Mouse (Mus musculus) MEL (cell line): ENCODE results near the gene Il17ra. TPM values are rescaled to one million over a fixed set of nuclear protein-coding genes. Genes with fewer than 3 reads are reported as not detected.

Experiments used
- DNase-seq: peaks from one replicate; pipeline ENCODE4 v3.0.0; 2011; ENCODE audit warnings: low read depth, low spot score
- H3K27ac ChIP-seq: 2 replicates; pipeline ENCODE4 v1.5.1; 2012; ENCODE audit warnings: low read depth, mild to moderate bottlenecking, control low read depth, low read length, moderate library complexity; ENCODE audit not compliant: control insufficient read depth
- H3K27me3 ChIP-seq, 2 experiments: fragments of 150-350 bp in 1 of 2; sonication (generic) in 1 of 2; 2 replicates each; pipeline ENCODE4 v1.6.1; 2012; ENCODE audit warnings: low read length in 2 of 2, mild to moderate bottlenecking in 2 of 2, improper control_type of control experiment in 1 of 2, moderate library complexity in 1 of 2; ENCODE audit not compliant: insufficient read depth in 2 of 2, control insufficient read depth in 1 of 2
- H3K36me3 ChIP-seq, 2 experiments: 2 replicates each; pipeline ENCODE4 v1.6.1; 2012 to 2014; ENCODE audit warnings: low read length in 2 of 2, improper control_type of control experiment in 1 of 2, inconsistent platforms in 1 of 2, mild to moderate bottlenecking in 1 of 2; ENCODE audit not compliant: insufficient read depth in 2 of 2, control insufficient read depth in 1 of 2
- H3K4me1 ChIP-seq, 2 experiments: fragments of 150-350 bp in 1 of 2; sonication (generic) in 1 of 2; 2 replicates each; pipeline ENCODE4 v1.6.1; 2012; ENCODE audit warnings: low read length in 2 of 2, improper control_type of control experiment in 1 of 2, mild to moderate bottlenecking in 1 of 2; ENCODE audit not compliant: insufficient read depth in 2 of 2, control insufficient read depth in 1 of 2
- H3K4me3 ChIP-seq, 2 experiments: fragments of 150-350 bp in 1 of 2; sonication (generic) in 1 of 2; 2 replicates each; pipeline ENCODE4 v1.5.1; 2012; ENCODE audit warnings: low read depth in 2 of 2, low read length in 2 of 2, mild to moderate bottlenecking in 2 of 2, moderate library complexity in 2 of 2, control low read depth in 1 of 2, improper control_type of control experiment in 1 of 2; ENCODE audit not compliant: control insufficient read depth in 1 of 2, insufficient read depth in 1 of 2
- H3K79me2 ChIP-seq: 2 replicates; pipeline ENCODE4 v1.6.1; 2012; ENCODE audit warnings: mild to moderate bottlenecking, low read length, moderate library complexity; ENCODE audit not compliant: control insufficient read depth, poor library complexity, insufficient read depth
- H3K9ac ChIP-seq: 2 replicates; pipeline ENCODE4 v1.6.1; 2012; ENCODE audit warnings: low read depth, mild to moderate bottlenecking, control low read depth, low read length, moderate library complexity; ENCODE audit not compliant: control insufficient read depth, poor library complexity, severe bottlenecking
- H3K9me3 ChIP-seq: fragments of 150-350 bp; sonication (generic); replicated peaks from 2 replicates; pipeline ENCODE4 v1.6.1; 2012; ENCODE audit warnings: mild to moderate bottlenecking, low read length, improper control_type of control experiment, moderate library complexity; ENCODE audit not compliant: insufficient read depth
- BHLHE40 ChIP-seq: IDR thresholded peaks from 2 replicates; pipeline ENCODE4 v1.6.1; 2012; ENCODE audit warnings: low read depth, mild to moderate bottlenecking, inconsistent platforms, low read length, improper control_type of control experiment, borderline replicate concordance
- E2F4 ChIP-seq: IDR thresholded peaks from 2 replicates; pipeline ENCODE4 v1.6.1; 2011; ENCODE audit warnings: low read depth, low read length, improper control_type of control experiment, borderline replicate concordance
- ETS1 ChIP-seq: IDR thresholded peaks from 2 replicates; pipeline ENCODE4 v1.6.1; 2012; ENCODE audit warnings: low read depth, mild to moderate bottlenecking, inconsistent platforms, low read length, improper control_type of control experiment, moderate library complexity
- GATA1 ChIP-seq: IDR thresholded peaks from 2 replicates; pipeline ENCODE4 v1.6.1; 2011; ENCODE audit warnings: low read depth, low read length, improper control_type of control experiment
- KAT2A ChIP-seq: conservative IDR thresholded peaks from 2 replicates; pipeline ENCODE4 v1.6.1; 2012; ENCODE audit warnings: low read depth, low read length, improper control_type of control experiment, inconsistent platforms
- MAFK ChIP-seq: IDR thresholded peaks from 2 replicates; pipeline ENCODE4 v1.6.1; 2011; ENCODE audit warnings: low read depth, mild to moderate bottlenecking, low read length, improper control_type of control experiment, borderline replicate concordance
- MEF2A ChIP-seq: IDR thresholded peaks from 2 replicates; pipeline ENCODE4 v1.6.1; 2014; ENCODE audit warnings: low read depth, mild to moderate bottlenecking, inconsistent platforms, low read length, improper control_type of control experiment; ENCODE audit not compliant: poor library complexity, insufficient replicate concordance, severe bottlenecking; ENCODE audit errors: extremely low read depth
- MXI1 ChIP-seq: IDR thresholded peaks from 2 replicates; pipeline ENCODE4 v1.6.1; 2011; ENCODE audit warnings: mild to moderate bottlenecking, low read depth, low read length, improper control_type of control experiment
- MYB ChIP-seq: IDR thresholded peaks from 2 replicates; pipeline ENCODE4 v1.6.1; 2011; ENCODE audit warnings: mild to moderate bottlenecking, low read depth, low read length, improper control_type of control experiment
- MYC ChIP-seq: IDR thresholded peaks from 2 replicates; pipeline ENCODE4 v1.6.1; 2011; ENCODE audit warnings: low read depth, mild to moderate bottlenecking, low read length, improper control_type of control experiment, moderate library complexity
- NELFE ChIP-seq: IDR thresholded peaks from 2 replicates; pipeline ENCODE4 v1.6.1; 2011; ENCODE audit warnings: low read depth, low read length, improper control_type of control experiment
- NRF1 ChIP-seq: IDR thresholded peaks from 2 replicates; pipeline ENCODE4 v1.6.1; 2014; ENCODE audit warnings: low read depth, mild to moderate bottlenecking, inconsistent platforms, low read length, improper control_type of control experiment, moderate library complexity; ENCODE audit not compliant: poor library complexity, insufficient read depth, severe bottlenecking
- POLR2AphosphoS5 ChIP-seq: IDR thresholded peaks from 2 replicates; pipeline ENCODE4 v1.6.1; 2012; ENCODE audit warnings: low read depth, borderline replicate concordance, mild to moderate bottlenecking, inconsistent platforms, low read length, moderate library complexity, mixed read lengths
- RAD21 ChIP-seq: IDR thresholded peaks from 2 replicates; pipeline ENCODE4 v1.6.1; 2011; ENCODE audit warnings: mild to moderate bottlenecking, low read depth, low read length, improper control_type of control experiment
- TAL1 ChIP-seq: IDR thresholded peaks from 2 replicates; pipeline ENCODE4 v1.6.1; 2012; ENCODE audit warnings: mild to moderate bottlenecking, inconsistent platforms, low read length, moderate library complexity, mixed read lengths
- TBP ChIP-seq: IDR thresholded peaks from 2 replicates; pipeline ENCODE4 v1.8.0; 2011; ENCODE audit warnings: low read depth, low read length, improper control_type of control experiment
- TCF12 ChIP-seq: IDR thresholded peaks from 2 replicates; pipeline ENCODE4 v1.6.1; 2014; ENCODE audit warnings: low read depth, mild to moderate bottlenecking, inconsistent platforms, low read length, improper control_type of control experiment, moderate library complexity
- UBTF ChIP-seq: IDR thresholded peaks from 2 replicates; pipeline ENCODE4 v1.6.1; 2012; ENCODE audit warnings: low read depth, mild to moderate bottlenecking, inconsistent platforms, low read length, improper control_type of control experiment, moderate library complexity, borderline replicate concordance; ENCODE audit not compliant: insufficient read depth
- USF1 ChIP-seq: IDR thresholded peaks from 2 replicates; pipeline ENCODE4 v1.6.1; 2014; ENCODE audit warnings: low read depth, mild to moderate bottlenecking, inconsistent platforms, low read length, improper control_type of control experiment, moderate library complexity
- ZMIZ1 ChIP-seq: IDR thresholded peaks from 2 replicates; pipeline ENCODE4 v1.6.1; 2012; ENCODE audit warnings: low read depth, mild to moderate bottlenecking, inconsistent platforms, low read length, improper control_type of control experiment, moderate library complexity
- polyA plus RNA-seq, 2 experiments: library from polyadenylated mRNA; stranded (reverse) in 1 of 2; unstranded in 1 of 2; fragments of >175 nt in 1 of 2; fragments of >200 nt in 1 of 2; gene quantifications; 2 replicates each; pipeline versions ENCODE4 v1.2.1 to v1.2.4; 2012; ENCODE audit warnings: low replicate concordance in 2 of 2, low read depth in 1 of 2; ENCODE audit not compliant: insufficient read length in 2 of 2, insufficient read depth in 1 of 2, missing spikeins in 1 of 2
- total RNA-seq: library from RNA; depleted of rRNA; stranded (reverse); fragments of 300-350 nt; gene quantifications from 2 replicates; pipeline ENCODE4 v1.2.3, GENCODE M21; 2012

Gene Il17ra
- total and polyA plus RNA-seq, 3 experiments, result 18.0 to 43.3 TPM; not detected in 1

GRCm38 (mm10) chr6:120481538-120481937 is 18.5 kb downstream of the Il17ra start (continued):
- TF ChIP-seq POLR2AphosphoS5, result no peak
- TF ChIP-seq NRF1, result no peak
- no peak for TF ChIP-seq GATA1
- no peak for TF ChIP-seq MAFK
- TF ChIP-seq TBP, result no peak
- no peak for TF ChIP-seq MYB
- TF ChIP-seq UBTF, result no peak
- no peak for TF ChIP-seq TAL1
- no peak for TF ChIP-seq ZMIZ1
- no peak for TF ChIP-seq ETS1
- no peak for TF ChIP-seq MYC
- TF ChIP-seq BHLHE40, result no peak
- TF ChIP-seq TCF12, result no peak
- peak; percentile 37 for TF ChIP-seq RAD21

- H3K27me3 ChIP-seq, result no peaks in the 10 kb centered on the region
- H3K27ac ChIP-seq, result no peak overlapping the region
- H3K79me2 ChIP-seq, result no peaks in the 10 kb centered on the region
- no peak for DNase-seq
- H3K9me3 ChIP-seq, result no peaks in the 10 kb centered on the region
- peaks cover 9 to 18% of the 10 kb centered on the region in 2 experiments for H3K4me1 ChIP-seq
- peaks cover 2 to 18% of the 10 kb centered on the region in 2 experiments for H3K36me3 ChIP-seq
- H3K9ac ChIP-seq, result no peak overlapping the region
- no peak overlapping the region for H3K4me3 ChIP-seq
- TF ChIP-seq TBP (no peak), E2F4 (no peak), KAT2A (no peak), NELFE (no peak), GATA1 (no peak), POLR2AphosphoS5 (no peak), USF1 (no peak), MEF2A (no peak), MXI1 (no peak)
Measured at GRCm38 (mm10) chr6:120482021-120482420, 19.0 kb downstream of the Il17ra start.
